ENCODE assay signal across 12 mouse cellular contexts in the genomic region with DNA sequence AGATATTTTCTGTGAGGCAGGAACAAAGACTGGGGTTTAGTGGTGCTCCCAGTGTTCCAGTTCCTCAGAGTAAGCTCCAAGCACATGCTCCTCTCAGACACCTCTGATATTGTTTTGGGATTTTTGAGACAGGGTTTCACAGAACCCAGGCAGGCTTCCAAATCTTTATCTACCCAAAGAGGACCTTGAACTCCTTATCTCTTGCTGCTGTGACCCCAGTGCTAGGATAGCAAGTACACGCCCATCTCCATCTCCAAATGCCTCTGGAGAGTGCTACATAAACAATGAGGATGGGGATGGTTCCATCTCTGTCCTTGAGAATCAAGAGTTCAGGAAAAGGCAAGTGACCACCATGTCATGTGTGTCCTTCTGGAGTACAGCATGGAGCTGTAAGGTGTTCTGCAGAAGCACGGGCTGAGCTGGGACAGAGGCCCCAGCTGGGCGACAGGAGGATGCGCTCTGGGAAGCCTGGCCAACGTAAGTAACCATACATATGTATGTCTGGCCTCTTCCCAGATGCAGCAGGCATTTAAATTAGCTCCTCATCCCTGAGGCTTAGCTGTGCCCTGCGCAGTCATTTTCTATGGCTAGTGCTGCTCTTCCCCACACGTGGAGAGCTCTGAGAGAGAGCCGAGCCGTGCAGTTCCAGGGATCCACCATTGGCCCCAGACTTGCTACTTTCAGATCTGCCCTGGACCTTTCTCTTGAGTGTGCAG. TPM values are rescaled to one million over a fixed set of nuclear protein-coding genes. Genes with fewer than 3 reads are reported as not detected.
DNase-seq lines count a peak whose midpoint lies in the region; ATAC-seq lines count a peak whose summit lies in the region.
"Had no signal": no experiment of that assay in that cellular context is flagged by ENCODE, and none has a peak within 500 bp of the region (broad histone marks: within the 10 kb centered on the region; RNA-seq: fewer than 3 reads in every experiment).

No protein-coding gene starts in this region.

- H3K27me3 ChIP-seq in hindbrain, embryonic 10.5 days (ENCODE audit: insufficient read depth, poor library complexity, severe bottlenecking), result no peaks in the 10 kb centered on the region
- H3K27me3 ChIP-seq in hindbrain, embryonic 14.5 days (ENCODE audit: control insufficient read depth, insufficient read depth, low read length), result no peaks in the 10 kb centered on the region
- H3K27me3 ChIP-seq in neural tube, embryonic 14.5 days (ENCODE audit: control insufficient read depth, insufficient read depth, low read length), result no peaks in the 10 kb centered on the region
- no peaks in the 10 kb centered on the region for H3K27me3 ChIP-seq in limb, embryonic 13.5 days
- H3K27me3 ChIP-seq: embryonic facial prominence, embryonic 12.5 days; forebrain, embryonic 12.5 days had no signal

- no peaks in the 10 kb centered on the region for H3K9me3 ChIP-seq in hindbrain, embryonic 10.5 days
- no peaks in the 10 kb centered on the region for H3K9me3 ChIP-seq in hindbrain, embryonic 14.5 days (ENCODE audit: control insufficient read depth, low read length)
- H3K9me3 ChIP-seq in neural tube, embryonic 14.5 days (ENCODE audit: control insufficient read depth, low read length), result no peaks in the 10 kb centered on the region
- H3K9me3 ChIP-seq in limb, embryonic 13.5 days, result no peaks in the 10 kb centered on the region
- H3K9me3 ChIP-seq: embryonic facial prominence, embryonic 12.5 days; forebrain, embryonic 12.5 days had no signal

- no peak for ATAC-seq in hindbrain, embryonic 14.5 days (ENCODE audit: low FRiP score)
- peak; percentile 56; the same call in 1 of the 2 replicates for ATAC-seq in neural tube, embryonic 14.5 days (ENCODE audit: low read depth)
- ATAC-seq in limb, embryonic 13.5 days (ENCODE audit: low FRiP score, low read depth), result peak; percentile 38

- no peak overlapping the region for H3K4me3 ChIP-seq in hindbrain, embryonic 10.5 days
- no peak overlapping the region for H3K4me3 ChIP-seq in hindbrain, embryonic 14.5 days (replicated peaks; ENCODE audit: low read length)
- H3K4me3 ChIP-seq in neural tube, embryonic 14.5 days (ENCODE audit: low read depth, low read length), result no peak overlapping the region
- no peak overlapping the region for H3K4me3 ChIP-seq in limb, embryonic 13.5 days
- H3K4me3 ChIP-seq: embryonic facial prominence, embryonic 12.5 days; forebrain, embryonic 12.5 days had no signal

- DNase-seq in hindbrain, embryonic 10.5 days (ENCODE audit: low spot score), result no peak
- no peak for DNase-seq in hindbrain, embryonic 14.5 days (ENCODE audit: low spot score)
- no peak for DNase-seq in neural tube, embryonic 10.5 days (ENCODE audit: extremely low spot score, low spot score)
- no peak for DNase-seq in embryo, embryonic 10 days (ENCODE audit: low spot score)
- no peak for DNase-seq in right cerebral cortex, adult 2 months (ENCODE audit: low spot score in 2 of 2)
- DNase-seq: cerebellum, postnatal 25 days; gastrocnemius, postnatal 10 days had no signal

- H3K9ac ChIP-seq in hindbrain, embryonic 14.5 days, result no peak overlapping the region
- H3K9ac ChIP-seq in neural tube, embryonic 14.5 days (replicated peaks; ENCODE audit: low read depth, low read length), result no peak overlapping the region
- H3K9ac ChIP-seq in limb, embryonic 13.5 days, result no peak overlapping the region
- H3K9ac ChIP-seq: embryonic facial prominence, embryonic 12.5 days; forebrain, embryonic 12.5 days had no signal

- WGBS in hindbrain, embryonic 10.5 days, result 79% methylated on average over 9 of the region's 9 CpGs
- 39% methylated on average over 9 of the region's 9 CpGs for WGBS in hindbrain, embryonic 14.5 days
- 39% methylated on average over 9 of the region's 9 CpGs for WGBS in neural tube, embryonic 14.5 days
- WGBS in limb, embryonic 13.5 days, result 74% methylated on average over 9 of the region's 9 CpGs

- no peak overlapping the region for H3K4me2 ChIP-seq in hindbrain, embryonic 14.5 days (replicated peaks)
- no peak overlapping the region for H3K4me2 ChIP-seq in neural tube, embryonic 14.5 days (ENCODE audit: low read depth, low read length)
- no peak overlapping the region for H3K4me2 ChIP-seq in limb, embryonic 13.5 days (replicated peaks)
- H3K4me2 ChIP-seq: embryonic facial prominence, embryonic 12.5 days; forebrain, embryonic 12.5 days had no signal

- H3K4me1 ChIP-seq in hindbrain, embryonic 10.5 days (replicated peaks), result peaks cover 18% of the 10 kb centered on the region
- peaks cover 4% of the 10 kb centered on the region; the same call in 1 of the 2 replicates for H3K4me1 ChIP-seq in hindbrain, embryonic 14.5 days (replicated peaks; ENCODE audit: control insufficient read depth, insufficient read depth, low read length)
- no peaks in the 10 kb centered on the region for H3K4me1 ChIP-seq in neural tube, embryonic 14.5 days (ENCODE audit: control insufficient read depth, insufficient read depth, low read length)
- H3K4me1 ChIP-seq in limb, embryonic 13.5 days, result peaks cover 16% of the 10 kb centered on the region

- H3K27ac ChIP-seq in hindbrain, embryonic 10.5 days, result 0 out of 2 replicates have a peak overlapping the region, but pooled peaks have one; percentile 37
- H3K27ac ChIP-seq in hindbrain, embryonic 14.5 days, result no peak overlapping the region
- no peak overlapping the region for H3K27ac ChIP-seq in neural tube, embryonic 14.5 days (ENCODE audit: low read depth, low read length)
- no peak overlapping the region for H3K27ac ChIP-seq in limb, embryonic 13.5 days
- H3K27ac ChIP-seq: embryonic facial prominence, embryonic 12.5 days; forebrain, embryonic 12.5 days; macrophage had no signal

- H3K36me3 ChIP-seq in hindbrain, embryonic 10.5 days, result no peaks in the 10 kb centered on the region
- H3K36me3 ChIP-seq in hindbrain, embryonic 14.5 days (replicated peaks; ENCODE audit: control insufficient read depth, insufficient read depth), result no peaks in the 10 kb centered on the region
- H3K36me3 ChIP-seq in neural tube, embryonic 14.5 days (ENCODE audit: control insufficient read depth, insufficient read depth, low read length), result no peaks in the 10 kb centered on the region
- H3K36me3 ChIP-seq in limb, embryonic 13.5 days, result no peaks in the 10 kb centered on the region
- H3K36me3 ChIP-seq: embryonic facial prominence, embryonic 12.5 days; forebrain, embryonic 12.5 days had no signal

RNA-seq across cellular contexts. Expression of a gene that starts 34.8 kb away (rescaled TPM):
- polyA plus RNA-seq in hindbrain, embryonic 10.5 days (2016; fragmentation: Nextera tagmentation; extraction: Ambion mirVana), result 4.9 and 6.0 TPM in 2 replicates
- 5.4 and 5.8 TPM in 2 replicates for polyA plus RNA-seq in hindbrain, embryonic 14.5 days (2014; fragmentation: Nextera tagmentation; extraction: Ambion mirVana)
- polyA plus RNA-seq in neural tube, embryonic 14.5 days (2014; fragmentation: Nextera tagmentation; extraction: Ambion mirVana), result 5.6 and 6.1 TPM in 2 replicates
- 7.9 and 8.6 TPM in 2 replicates for polyA plus RNA-seq in limb, embryonic 13.5 days (2015; fragmentation: Nextera tagmentation; extraction: Ambion mirVana)
